Mouse (Mus musculus) lung, embryonic 14.5 days (tissue): ENCODE measurements around the gene Kcnip4. TPM values are rescaled to one million over a fixed set of nuclear protein-coding genes. Genes with fewer than 3 reads are reported as not detected.

Experiments
- ATAC-seq: fragments of 200-750 bp; cut with Nextera tagmentation; 2 replicates; pipeline ENCODE4 v1.8.0; 2017; ENCODE audit warnings: mild to moderate bottlenecking, moderate TSS enrichment, moderate library complexity; ENCODE audit not compliant: insufficient read depth
- DNase-seq: peaks from one replicate; pipeline ENCODE4 v3.0.0-alpha.2; 2015
- H3K27ac ChIP-seq: fragments of 300-500 bp; sonication (generic); 2 replicates; pipeline ENCODE4 v1.5.1; 2014; ENCODE audit warnings: low read depth, mild to moderate bottlenecking, moderate library complexity
- H3K27me3 ChIP-seq: fragments of 300-500 bp; sonication (generic); 2 replicates; pipeline ENCODE4 v1.6.1; 2014; ENCODE audit warnings: low read length, control low read depth; ENCODE audit not compliant: insufficient read depth
- H3K36me3 ChIP-seq: fragments of 300-500 bp; sonication (generic); 2 replicates; pipeline ENCODE4 v1.6.1; 2014; ENCODE audit warnings: control low read depth; ENCODE audit not compliant: insufficient read depth
- H3K4me1 ChIP-seq: fragments of 300-500 bp; sonication (generic); 2 replicates; pipeline ENCODE4 v1.6.1; 2014; ENCODE audit warnings: antibody characterized with exemption, control low read depth; ENCODE audit not compliant: insufficient read depth
- H3K4me2 ChIP-seq: fragments of 300-500 bp; sonication (generic); 2 replicates; pipeline ENCODE4 v1.6.1; 2014; ENCODE audit warnings: mild to moderate bottlenecking
- H3K4me3 ChIP-seq: fragments of 300-500 bp; sonication (generic); 2 replicates; pipeline ENCODE4 v1.5.1; 2014; ENCODE audit warnings: low read depth, low read length
- H3K9ac ChIP-seq: fragments of 300-500 bp; sonication (generic); 2 replicates; pipeline ENCODE4 v1.6.1; 2014
- H3K9me3 ChIP-seq: fragments of 300-500 bp; sonication (generic); 2 replicates; pipeline ENCODE4 v1.6.1; 2016; ENCODE audit warnings: low read depth, low read length, control low read depth
- CTCF ChIP-seq: IDR thresholded peaks from 2 replicates; pipeline ENCODE4 v1.5.1; 2016; ENCODE audit warnings: antibody characterized with exemption, low read depth
- WGBS: fragments of 180-500 bp; shearing (Covaris S2); extraction: QIAGEN DNeasy Blood & Tissue Kit; methylation state at CpG from one replicate; pipeline ENCODE4 v1.1.7; 2014; 5-methylcytosine and 5-hydroxymethylcytosine counted together
- polyA plus RNA-seq: library from polyadenylated mRNA; unstranded; fragments of >200 nt; fragmentation: Nextera tagmentation; extraction: Ambion mirVana; gene quantifications from 2 replicates; pipeline ENCODE4 v1.2.1, GENCODE M21; 2014

Kcnip4 gene
- polyA plus RNA-seq, 1 experiment from 2014 or later, result 0.68 TPM

- no peaks in the 10 kb centered on the region for H3K36me3 ChIP-seq
- no peak for TF ChIP-seq CTCF
- no peaks in the 10 kb centered on the region for H3K27me3 ChIP-seq
- DNase-seq (no peak), ATAC-seq (no peak)
- no peaks in the 10 kb centered on the region for H3K4me1 ChIP-seq
- H3K4me2 ChIP-seq, result no peak overlapping the region
- H3K9ac ChIP-seq, result no peak overlapping the region
- no peaks in the 10 kb centered on the region for H3K9me3 ChIP-seq
- no peak overlapping the region for H3K4me3 ChIP-seq
- H3K27ac ChIP-seq, result no peak overlapping the region
- 83% methylated on average over 1 of the region's 1 CpGs for WGBS
Measured at GRCm38 (mm10) chr5:48795526-48795925, 729.2 kb downstream of the Kcnip4 start.

- no peak overlapping the region for H3K9ac ChIP-seq
- ATAC-seq (no peak), DNase-seq (no peak)
- no peak overlapping the region for H3K27ac ChIP-seq
- H3K4me3 ChIP-seq, result no peak overlapping the region
- H3K4me2 ChIP-seq, result no peak overlapping the region
- H3K4me1 ChIP-seq, result no peaks in the 10 kb centered on the region
- TF ChIP-seq CTCF, result no peak
- no peaks in the 10 kb centered on the region for H3K36me3 ChIP-seq
- H3K9me3 ChIP-seq, result no peaks in the 10 kb centered on the region
- 24% methylated on average over 1 of the region's 1 CpGs for WGBS
- H3K27me3 ChIP-seq, result no peaks in the 10 kb centered on the region
Measured at GRCm38 (mm10) chr5:48779376-48779775, 745.3 kb downstream of the Kcnip4 start.

DNA sequence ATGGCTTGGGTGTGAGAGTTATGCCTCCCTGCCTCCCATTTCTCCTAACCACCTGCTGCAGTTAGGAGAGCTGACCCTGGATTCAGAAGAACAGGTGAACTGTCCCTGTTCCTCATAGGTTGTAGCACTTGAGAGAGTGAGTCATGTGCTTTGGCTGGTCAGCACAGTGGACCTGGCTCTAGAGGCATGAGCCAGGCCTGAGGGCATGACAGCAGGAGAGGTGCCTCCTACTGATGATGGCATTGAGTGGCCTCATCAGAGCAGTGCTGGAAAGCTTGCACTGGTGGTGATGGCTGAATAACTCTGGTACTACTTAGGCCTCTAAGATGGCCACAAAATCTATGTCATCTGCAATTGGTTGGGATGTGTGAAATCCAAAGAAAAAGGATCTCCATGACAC lies 776.1 kb downstream of the Kcnip4 start:
- no peak for TF ChIP-seq CTCF
- H3K9me3 ChIP-seq, result no peaks in the 10 kb centered on the region
- no peak overlapping the region for H3K4me2 ChIP-seq
- H3K36me3 ChIP-seq, result no peaks in the 10 kb centered on the region
- H3K9ac ChIP-seq, result no peak overlapping the region
- no peak for DNase-seq
- H3K27me3 ChIP-seq, result no peaks in the 10 kb centered on the region
- no peak overlapping the region for H3K4me3 ChIP-seq
- H3K4me1 ChIP-seq, result no peaks in the 10 kb centered on the region
- ATAC-seq, result no peak
- H3K27ac ChIP-seq, result no peak overlapping the region

DNA sequence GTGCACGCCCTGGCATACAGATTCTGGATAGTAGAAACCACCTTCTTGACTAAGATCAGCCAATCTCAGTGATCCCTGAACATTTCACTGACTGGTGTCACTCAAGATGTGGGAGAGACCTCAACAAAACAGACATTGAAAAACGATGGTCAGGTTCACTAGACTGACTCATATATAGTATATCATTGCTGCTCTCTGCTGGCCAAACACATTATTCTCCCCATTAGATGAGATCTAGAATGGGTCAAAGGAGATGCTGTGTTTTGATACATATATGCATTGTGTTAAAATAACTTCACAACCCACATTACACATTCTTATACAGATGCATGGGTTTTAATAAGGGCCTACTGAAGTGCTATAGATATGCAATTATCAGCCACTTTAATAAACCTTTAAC lies 787.1 kb downstream of the Kcnip4 start:
- H3K4me1 ChIP-seq, result no peaks in the 10 kb centered on the region
- H3K36me3 ChIP-seq, result no peaks in the 10 kb centered on the region
- 55% methylated on average over 2 of the region's 2 CpGs for WGBS
- no peaks in the 10 kb centered on the region for H3K27me3 ChIP-seq
- ATAC-seq (no peak), DNase-seq (peak; percentile 46)
- no peaks in the 10 kb centered on the region for H3K9me3 ChIP-seq
- H3K4me3 ChIP-seq, result no peak overlapping the region
- H3K27ac ChIP-seq, result no peak overlapping the region
- no peak overlapping the region for H3K9ac ChIP-seq
- no peak overlapping the region for H3K4me2 ChIP-seq
- TF ChIP-seq CTCF, result peak; percentile 11; the same call in 1 of the 2 replicates

DNA sequence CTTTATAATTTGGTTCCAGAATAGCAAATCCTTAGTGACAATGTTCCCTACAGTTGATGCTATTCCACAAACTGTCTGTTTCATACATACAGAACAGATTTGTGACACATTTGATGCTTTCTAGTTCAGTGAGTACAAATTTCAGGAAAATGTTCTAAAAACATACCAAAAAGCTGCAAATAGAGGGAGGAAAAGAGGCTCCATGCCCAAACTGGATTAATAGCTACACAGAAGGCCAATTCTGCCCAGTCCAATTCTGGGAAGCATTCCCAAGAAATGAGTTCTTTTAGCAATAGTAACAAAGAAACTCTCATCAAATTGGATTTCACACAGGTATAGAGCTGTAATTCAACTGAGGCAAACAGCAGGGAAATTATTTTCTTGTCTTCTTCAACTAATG lies 806.5 kb downstream of the Kcnip4 start:
- no peaks in the 10 kb centered on the region for H3K9me3 ChIP-seq
- no peak overlapping the region for H3K4me2 ChIP-seq
- no peaks in the 10 kb centered on the region for H3K36me3 ChIP-seq
- no peak for DNase-seq
- H3K9ac ChIP-seq, result no peak overlapping the region
- no peaks in the 10 kb centered on the region for H3K27me3 ChIP-seq
- no peak overlapping the region for H3K4me3 ChIP-seq
- no peaks in the 10 kb centered on the region for H3K4me1 ChIP-seq
- H3K27ac ChIP-seq, result no peak overlapping the region
- no peak for ATAC-seq
- no peak for TF ChIP-seq CTCF

DNA sequence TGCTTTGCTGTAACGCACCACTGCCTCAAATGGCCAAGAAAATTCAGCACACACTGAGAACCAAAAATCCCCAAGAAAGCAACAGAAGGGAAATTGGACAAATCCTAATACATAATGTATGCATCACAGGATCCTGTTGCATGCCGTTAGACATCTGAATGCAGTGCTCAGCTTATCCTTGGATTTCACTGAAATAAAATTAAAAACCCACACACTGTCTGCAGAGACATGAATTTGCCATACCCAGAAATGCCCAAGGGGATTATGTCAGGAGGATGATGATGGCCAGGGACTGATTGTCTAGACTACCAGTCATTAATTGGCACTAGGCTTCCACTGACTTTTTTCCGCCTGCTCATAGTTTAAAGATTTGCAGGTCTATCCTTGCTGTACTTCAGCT lies 818.7 kb downstream of the Kcnip4 start:
- WGBS, result 83% methylated on average over 3 of the region's 3 CpGs
- ATAC-seq, result no peak

DNA sequence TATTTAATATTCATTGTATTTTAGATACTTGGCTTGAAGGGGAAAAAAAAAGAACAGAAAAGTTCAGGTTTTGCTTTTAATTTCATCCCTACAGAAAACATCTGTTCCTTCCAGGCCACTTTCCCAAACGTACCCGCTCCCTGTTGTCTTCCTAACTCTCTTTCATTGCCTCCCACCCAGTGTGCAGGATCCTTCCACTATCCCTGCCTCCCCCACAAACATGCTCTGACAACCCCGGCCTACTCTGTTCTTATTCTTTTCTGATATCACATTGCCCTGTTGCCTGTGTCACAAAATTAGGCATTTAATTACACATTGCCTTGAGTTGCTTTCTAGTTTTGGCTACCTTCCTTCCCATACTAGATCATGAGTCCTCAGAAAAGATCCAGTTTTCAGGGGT lies 837.6 kb downstream of the Kcnip4 start:
- no peak for DNase-seq
- 82% methylated on average over 3 of the region's 3 CpGs for WGBS
- no peak overlapping the region for H3K27ac ChIP-seq

More for the DNA sequence above, 818.7 kb downstream of the Kcnip4 start:
- TF ChIP-seq CTCF, result no peak
- Histone ChIP-seq H3K27ac (no peak overlapping the region), H3K9me3 (no peaks in the 10 kb centered on the region), H3K4me2 (no peak overlapping the region), H3K9ac (no peak overlapping the region), H3K4me3 (no peak overlapping the region), H3K4me1 (no peaks in the 10 kb centered on the region), H3K36me3 (no peaks in the 10 kb centered on the region), H3K27me3 (no peaks in the 10 kb centered on the region)
- no peak for DNase-seq

More for the DNA sequence above, 837.6 kb downstream of the Kcnip4 start:
- Histone ChIP-seq H3K27me3 (no peaks in the 10 kb centered on the region), H3K36me3 (no peaks in the 10 kb centered on the region), H3K9me3 (no peaks in the 10 kb centered on the region), H3K4me1 (no peaks in the 10 kb centered on the region), H3K9ac (no peak overlapping the region), H3K4me3 (no peak overlapping the region), H3K4me2 (no peak overlapping the region)
- no peak for TF ChIP-seq CTCF
- no peak for ATAC-seq
